Mouse (Mus musculus): ENCODE measurements around the gene Theg. TPM values are rescaled to one million over a fixed set of nuclear protein-coding genes. Genes with fewer than 3 reads are reported as not detected.

Gene Theg
- polyA plus RNA-seq, 1 experiment from 2014 or later = not detected

DNA sequence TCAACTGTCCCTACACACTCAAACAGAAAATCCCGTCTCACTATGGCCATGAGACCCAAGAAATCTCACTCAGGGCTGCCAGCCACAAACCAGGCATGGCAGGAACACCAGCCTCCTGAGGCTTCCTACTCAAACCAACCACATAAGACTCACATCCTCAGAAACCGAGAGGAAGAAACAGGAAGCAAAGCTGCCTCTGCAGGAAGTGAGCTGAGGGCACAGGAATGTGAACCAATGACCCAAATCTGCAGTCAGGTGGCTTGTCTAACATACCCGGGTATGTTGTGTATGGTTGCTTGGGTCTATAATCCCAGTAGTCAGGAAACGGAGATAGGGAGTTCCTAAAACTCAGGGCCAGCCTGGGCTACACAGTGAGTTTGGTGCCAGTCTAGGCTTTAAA lies 48.3 kb downstream of the Theg start:
- Histone ChIP-seq H3K36me3 (ENCODE audit: control insufficient read depth, insufficient read depth, low read length) (peaks cover 49% of the 10 kb centered on the region), H3K27me3 (ENCODE audit: control insufficient read depth, insufficient read depth, low read length) (no peaks in the 10 kb centered on the region), H3K27ac (ENCODE audit: low read depth, low read length) (no peak overlapping the region), H3K9me3 (ENCODE audit: control insufficient read depth, low read length) (no peaks in the 10 kb centered on the region), H3K4me3 (ENCODE audit: low read length) (no peak overlapping the region), H3K4me2 (replicated peaks; ENCODE audit: low read depth, low read length) (no peak overlapping the region), H3K9ac (ENCODE audit: low read depth, low read length) (no peak overlapping the region), H3K4me1 (ENCODE audit: control insufficient read depth, insufficient read depth, low read length) (peaks cover 1% of the 10 kb centered on the region; the same call in 1 of the 2 replicates)
- ATAC-seq (ENCODE audit: low FRiP score, low TSS enrichment) = no peak
- WGBS = 60% methylated on average over 4 of the region's 4 CpGs

DNA sequence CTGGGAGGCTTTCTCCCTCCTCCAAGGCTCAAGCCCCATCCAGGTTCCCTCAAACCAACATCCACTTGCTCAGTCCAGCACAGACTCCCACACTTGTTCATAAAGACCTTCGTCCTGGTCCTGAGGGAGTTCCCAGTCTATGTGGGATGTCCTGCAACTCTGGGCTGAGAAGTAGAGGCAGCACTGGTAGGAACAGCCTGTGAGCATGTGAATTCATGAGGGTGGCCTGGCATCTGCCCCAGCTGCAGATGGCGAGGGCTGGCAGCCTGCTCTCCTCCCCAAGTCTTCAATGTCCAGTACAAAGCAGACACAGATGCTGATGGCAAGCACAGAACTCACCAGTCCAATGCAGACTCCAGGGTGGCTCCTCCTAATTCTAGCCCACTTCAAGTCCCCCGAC lies 48.8 kb downstream of the Theg start:
- no peak overlapping the region for H3K9ac ChIP-seq (ENCODE audit: low read depth, low read length)
- no peaks in the 10 kb centered on the region for H3K27me3 ChIP-seq (ENCODE audit: control insufficient read depth, insufficient read depth, low read length)
- H3K9me3 ChIP-seq (ENCODE audit: control insufficient read depth, low read length) = no peaks in the 10 kb centered on the region
- WGBS = 83% methylated on average over 3 of the region's 3 CpGs
- peaks cover 4% of the 10 kb centered on the region; the same call in 1 of the 2 replicates for H3K4me1 ChIP-seq (ENCODE audit: control insufficient read depth, insufficient read depth, low read length)
- no peak overlapping the region for H3K4me2 ChIP-seq (replicated peaks; ENCODE audit: low read depth, low read length)
- H3K27ac ChIP-seq (ENCODE audit: low read depth, low read length) = no peak overlapping the region
- no peak overlapping the region for H3K4me3 ChIP-seq (ENCODE audit: low read length)
- peaks cover 44% of the 10 kb centered on the region for H3K36me3 ChIP-seq (ENCODE audit: control insufficient read depth, insufficient read depth, low read length)
- no peak for ATAC-seq (ENCODE audit: low FRiP score, low TSS enrichment)

DNA sequence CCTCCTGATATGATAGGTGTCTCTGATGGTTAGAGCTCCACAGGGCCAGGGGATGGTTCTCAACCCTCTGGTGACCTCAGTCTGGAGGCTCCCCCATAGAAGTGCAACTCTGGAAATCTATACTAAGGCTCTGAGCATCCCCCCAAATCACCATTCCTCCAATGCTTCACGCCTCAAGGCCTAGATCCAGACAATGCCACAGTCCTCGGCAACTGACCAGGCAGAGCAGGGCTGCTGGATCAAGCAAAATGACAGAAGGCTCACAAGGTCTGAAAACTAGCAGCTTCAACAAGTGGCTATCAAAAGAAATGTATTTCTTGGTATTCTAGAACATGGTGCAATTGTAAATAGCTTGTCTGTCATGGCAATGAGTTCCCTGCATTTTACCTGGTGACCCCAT lies 49.4 kb downstream of the Theg start:
- no peaks in the 10 kb centered on the region for H3K9me3 ChIP-seq (ENCODE audit: control insufficient read depth, low read length)
- H3K9ac ChIP-seq (ENCODE audit: low read depth, low read length) = no peak overlapping the region
- 87% methylated on average over 2 of the region's 2 CpGs for WGBS
- H3K4me1 ChIP-seq (ENCODE audit: control insufficient read depth, insufficient read depth, low read length) = peaks cover 4% of the 10 kb centered on the region; the same call in 1 of the 2 replicates
- ATAC-seq (ENCODE audit: low FRiP score, low TSS enrichment) = no peak
- H3K4me3 ChIP-seq (ENCODE audit: low read length) = no peak overlapping the region
- H3K27ac ChIP-seq (ENCODE audit: low read depth, low read length) = no peak overlapping the region
- no peaks in the 10 kb centered on the region for H3K27me3 ChIP-seq (ENCODE audit: control insufficient read depth, insufficient read depth, low read length)
- H3K4me2 ChIP-seq (replicated peaks; ENCODE audit: low read depth, low read length) = no peak overlapping the region
- H3K36me3 ChIP-seq (ENCODE audit: control insufficient read depth, insufficient read depth, low read length) = peaks cover 38% of the 10 kb centered on the region

DNA sequence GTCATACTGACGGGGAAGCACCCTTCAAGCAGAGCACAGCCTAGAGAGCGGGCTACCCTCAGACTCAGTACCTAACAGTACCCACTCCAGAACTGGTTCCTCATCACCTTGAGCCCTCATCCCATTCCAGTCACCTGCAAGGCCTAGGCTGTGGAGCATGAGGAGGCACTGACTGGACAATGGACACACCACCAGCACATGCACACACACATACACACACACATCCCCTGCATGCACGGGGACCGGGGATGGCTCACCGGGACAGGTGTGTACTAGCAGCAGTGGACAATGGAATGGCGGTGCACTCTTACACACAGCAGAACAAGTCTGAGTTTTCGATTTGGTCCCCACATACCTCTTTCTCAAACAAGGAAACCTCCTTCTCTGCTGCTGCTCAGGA lies 49.9 kb downstream of the Theg start:
- H3K36me3 ChIP-seq (ENCODE audit: control insufficient read depth, insufficient read depth, low read length) = peaks cover 33% of the 10 kb centered on the region
- H3K4me1 ChIP-seq (ENCODE audit: control insufficient read depth, insufficient read depth, low read length) = peaks cover 8% of the 10 kb centered on the region
- no peaks in the 10 kb centered on the region for H3K27me3 ChIP-seq (ENCODE audit: control insufficient read depth, insufficient read depth, low read length)
- ATAC-seq (ENCODE audit: low FRiP score, low TSS enrichment) = no peak
- 89% methylated on average over 7 of the region's 7 CpGs for WGBS
- no peak overlapping the region for H3K4me2 ChIP-seq (replicated peaks; ENCODE audit: low read depth, low read length)
- no peak overlapping the region for H3K4me3 ChIP-seq (ENCODE audit: low read length)
- no peaks in the 10 kb centered on the region for H3K9me3 ChIP-seq (ENCODE audit: control insufficient read depth, low read length)
- no peak overlapping the region for H3K27ac ChIP-seq (ENCODE audit: low read depth, low read length)
- no peak overlapping the region for H3K9ac ChIP-seq (ENCODE audit: low read depth, low read length)

DNA sequence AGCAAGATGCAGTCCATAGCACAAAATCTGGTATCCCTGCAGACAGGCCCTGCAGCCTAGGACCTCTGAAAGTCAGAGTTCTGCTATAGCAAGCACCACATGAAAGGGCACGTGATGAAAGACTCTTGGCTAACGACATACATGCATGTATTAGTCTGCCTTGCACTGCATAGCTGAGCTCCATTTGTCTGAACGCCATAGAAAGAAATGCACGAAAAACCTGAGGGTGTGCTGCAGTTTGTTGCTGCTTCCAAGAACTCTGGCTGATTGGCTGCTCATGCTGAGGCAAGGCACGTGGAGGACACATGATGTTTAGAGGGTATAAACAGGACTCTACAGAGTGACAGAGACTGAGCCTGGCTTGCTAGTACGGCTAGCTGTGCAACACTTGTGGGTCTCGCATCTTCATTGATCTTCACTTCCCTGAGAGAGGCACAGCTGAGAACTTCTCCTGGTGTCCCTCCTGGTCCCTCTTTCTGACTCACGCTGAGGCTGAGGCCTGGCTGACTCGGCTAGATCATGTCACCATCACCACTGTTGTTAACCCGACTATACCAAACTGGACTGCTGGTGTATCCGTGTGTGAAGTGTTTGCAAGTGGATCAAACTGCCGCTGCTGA lies 50.6 kb downstream of the Theg start:
- no peak overlapping the region for H3K9ac ChIP-seq (ENCODE audit: low read depth, low read length)
- H3K4me3 ChIP-seq (ENCODE audit: low read length) = no peak overlapping the region
- no peak overlapping the region for H3K4me2 ChIP-seq (replicated peaks; ENCODE audit: low read depth, low read length)
- 79% methylated on average over 12 of the region's 12 CpGs for WGBS
- H3K27me3 ChIP-seq (ENCODE audit: control insufficient read depth, insufficient read depth, low read length) = no peaks in the 10 kb centered on the region
- H3K9me3 ChIP-seq (ENCODE audit: control insufficient read depth, low read length) = no peaks in the 10 kb centered on the region
- peaks cover 26% of the 10 kb centered on the region for H3K36me3 ChIP-seq (ENCODE audit: control insufficient read depth, insufficient read depth, low read length)
- no peak for ATAC-seq (ENCODE audit: low FRiP score, low TSS enrichment)
- H3K4me1 ChIP-seq (ENCODE audit: control insufficient read depth, insufficient read depth, low read length) = peaks cover 8% of the 10 kb centered on the region
- H3K27ac ChIP-seq (ENCODE audit: low read depth, low read length) = no peak overlapping the region

DNA sequence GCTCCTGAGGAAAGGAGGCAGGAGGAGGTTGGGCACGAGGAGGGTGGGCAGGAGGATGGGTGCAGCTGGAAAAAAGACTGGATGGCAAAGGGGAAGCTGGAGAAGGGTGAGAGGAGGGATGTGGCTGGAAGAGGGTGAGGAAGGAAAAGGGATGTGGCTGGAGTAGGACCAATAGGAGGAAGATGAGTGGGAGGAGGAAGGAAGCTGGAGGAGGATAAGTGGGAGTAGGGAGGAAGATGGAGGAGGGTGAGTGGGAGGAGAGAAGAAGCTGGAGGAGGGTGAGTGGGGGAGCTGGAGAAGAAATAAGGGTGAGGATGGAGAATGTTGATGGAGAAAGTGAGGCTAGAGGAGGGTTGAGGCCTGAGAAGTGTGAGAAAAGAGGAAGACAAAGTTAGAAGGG lies 51.7 kb downstream of the Theg start:
- Histone ChIP-seq H3K36me3 (ENCODE audit: control insufficient read depth, insufficient read depth, low read length) (peaks cover 15% of the 10 kb centered on the region), H3K9ac (ENCODE audit: low read depth, low read length) (no peak overlapping the region), H3K4me2 (replicated peaks; ENCODE audit: low read depth, low read length) (no peak overlapping the region), H3K27ac (ENCODE audit: low read depth, low read length) (no peak overlapping the region), H3K4me1 (ENCODE audit: control insufficient read depth, insufficient read depth, low read length) (peaks cover 8% of the 10 kb centered on the region), H3K4me3 (ENCODE audit: low read length) (no peak overlapping the region), H3K9me3 (ENCODE audit: control insufficient read depth, low read length) (no peaks in the 10 kb centered on the region), H3K27me3 (ENCODE audit: control insufficient read depth, insufficient read depth, low read length) (no peaks in the 10 kb centered on the region)
- ATAC-seq (ENCODE audit: low FRiP score, low TSS enrichment) = no peak
- WGBS = 58% methylated on average over 1 of the region's 1 CpGs

DNA sequence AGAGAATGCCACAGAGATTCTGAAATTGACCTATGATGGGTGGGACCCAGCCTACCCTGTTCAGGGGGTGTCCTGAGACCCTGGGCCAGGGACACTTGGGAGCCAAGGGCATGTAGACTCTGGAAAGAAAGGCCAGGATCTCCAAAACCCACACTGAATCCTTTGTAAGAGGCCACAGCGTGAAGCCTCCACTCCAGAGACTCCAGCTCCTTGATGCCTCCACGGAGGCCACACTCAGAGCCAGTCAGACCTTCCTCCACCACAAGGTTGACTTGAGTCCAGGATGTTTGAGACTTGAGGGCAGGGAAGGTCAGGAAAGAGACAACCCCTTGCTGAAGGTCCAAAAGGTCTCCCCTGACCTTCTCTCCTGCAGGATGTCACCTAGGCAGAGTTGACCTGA lies 52.7 kb downstream of the Theg start:
- Histone ChIP-seq H3K4me1 (ENCODE audit: control insufficient read depth, insufficient read depth, low read length) (peaks cover 8% of the 10 kb centered on the region), H3K4me2 (replicated peaks; ENCODE audit: low read depth, low read length) (no peak overlapping the region), H3K9me3 (ENCODE audit: control insufficient read depth, low read length) (no peaks in the 10 kb centered on the region), H3K27ac (ENCODE audit: low read depth, low read length) (no peak overlapping the region), H3K36me3 (ENCODE audit: control insufficient read depth, insufficient read depth, low read length) (peaks cover 5% of the 10 kb centered on the region; the same call in 1 of the 2 replicates), H3K9ac (ENCODE audit: low read depth, low read length) (no peak overlapping the region), H3K27me3 (ENCODE audit: control insufficient read depth, insufficient read depth, low read length) (no peaks in the 10 kb centered on the region), H3K4me3 (ENCODE audit: low read length) (no peak overlapping the region)
- 83% methylated on average over 2 of the region's 2 CpGs for WGBS
- no peak for ATAC-seq (ENCODE audit: low FRiP score, low TSS enrichment)

DNA sequence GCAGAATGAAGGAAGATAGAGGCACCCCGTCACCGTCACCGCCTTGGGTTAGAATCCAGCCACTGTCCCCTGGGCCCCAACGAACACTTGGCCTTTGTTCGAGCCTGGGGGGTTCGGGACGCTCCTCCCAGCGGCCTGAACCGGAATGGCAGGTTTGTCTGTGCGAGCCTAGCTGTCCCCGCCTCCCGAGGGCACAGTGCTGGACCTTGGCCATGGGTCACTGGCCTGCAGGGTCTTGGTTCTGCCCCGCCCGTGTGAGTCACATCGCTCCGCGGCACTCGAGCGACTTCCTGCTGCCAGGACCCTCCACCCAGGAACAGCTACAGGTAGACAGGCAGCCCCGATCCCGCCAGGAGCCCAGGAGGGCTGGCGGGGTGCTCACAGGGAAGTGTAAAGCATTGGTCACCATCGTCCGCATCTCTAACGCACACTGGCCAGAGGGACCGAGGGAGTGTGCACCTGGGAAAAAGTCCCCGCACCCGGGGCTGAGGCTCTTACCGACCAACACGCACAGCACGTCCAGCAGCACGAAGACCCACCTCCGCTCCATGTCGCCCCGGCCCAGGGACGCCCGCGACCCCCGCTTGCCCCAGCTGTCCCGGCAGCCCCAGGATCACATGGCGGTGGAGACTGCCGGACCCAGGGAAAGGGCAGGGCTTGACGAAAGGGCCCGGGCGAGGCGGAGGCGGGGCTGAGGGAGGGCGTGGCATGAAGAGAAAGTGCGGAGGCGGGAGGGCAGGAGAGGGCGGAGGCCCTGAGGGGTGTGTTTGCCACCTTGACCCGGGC lies 53.8 kb downstream of the Theg start, which contains the start of gene Plpp2:
Gene Plpp2, minus strand, starts transcription at position 671 of the 786 bp plus-strand sequence.
- H3K9ac ChIP-seq (ENCODE audit: low read depth, low read length) = peak within 1 kb of the TSS; percentile 63
- peak within 1 kb of the TSS; percentile 68 for H3K4me3 ChIP-seq (ENCODE audit: low read length)
- H3K27ac ChIP-seq (ENCODE audit: low read depth, low read length) = peak within 1 kb of the TSS; percentile 57; the same call in 1 of the 2 replicates
- peak; percentile 82 for ATAC-seq (ENCODE audit: low FRiP score, low TSS enrichment)
- no peaks in the 10 kb centered on the region for H3K36me3 ChIP-seq (ENCODE audit: control insufficient read depth, insufficient read depth, low read length)
- H3K27me3 ChIP-seq (ENCODE audit: control insufficient read depth, insufficient read depth, low read length) = no peaks in the 10 kb centered on the region
- peaks cover 8% of the 10 kb centered on the region for H3K4me1 ChIP-seq (ENCODE audit: control insufficient read depth, insufficient read depth, low read length)
- peak within 1 kb of the TSS; percentile 93 for H3K4me2 ChIP-seq (replicated peaks; ENCODE audit: low read depth, low read length)
- H3K9me3 ChIP-seq (ENCODE audit: control insufficient read depth, low read length) = no peaks in the 10 kb centered on the region
- WGBS = 1% methylated on average over 51 of the region's 52 CpGs

DNA sequence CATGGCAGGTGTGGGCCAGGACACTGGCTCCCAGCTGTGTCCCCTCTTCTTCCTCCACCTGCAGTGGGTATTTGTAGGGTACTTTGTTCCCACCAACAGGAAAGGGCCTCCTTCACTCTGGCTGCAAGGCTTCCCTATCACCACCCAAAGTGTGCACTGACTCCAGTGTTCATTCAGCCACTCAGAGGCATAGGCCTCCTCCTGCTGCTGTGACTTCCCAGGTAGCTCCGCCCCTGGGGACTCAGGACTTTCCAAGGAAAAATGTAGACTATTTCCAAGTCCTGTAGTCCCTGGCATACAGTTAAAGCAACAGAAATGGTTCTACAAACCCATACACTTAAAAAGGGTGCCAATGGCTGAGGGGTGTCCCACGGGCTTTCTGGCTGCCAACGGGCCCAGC lies 54.5 kb downstream of the Theg start:
- Histone ChIP-seq H3K36me3 (ENCODE audit: control insufficient read depth, insufficient read depth, low read length) (no peaks in the 10 kb centered on the region), H3K4me1 (ENCODE audit: control insufficient read depth, insufficient read depth, low read length) (peaks cover 8% of the 10 kb centered on the region), H3K4me3 (ENCODE audit: low read length) (peak overlapping the region; percentile 68), H3K27me3 (ENCODE audit: control insufficient read depth, insufficient read depth, low read length) (no peaks in the 10 kb centered on the region), H3K9me3 (ENCODE audit: control insufficient read depth, low read length) (no peaks in the 10 kb centered on the region), H3K4me2 (replicated peaks; ENCODE audit: low read depth, low read length) (peak overlapping the region; percentile 93), H3K9ac (ENCODE audit: low read depth, low read length) (peak overlapping the region; percentile 63), H3K27ac (ENCODE audit: low read depth, low read length) (peak overlapping the region; percentile 57; the same call in 1 of the 2 replicates)
- 25% methylated on average over 3 of the region's 3 CpGs for WGBS
- ATAC-seq (ENCODE audit: low FRiP score, low TSS enrichment) = peak; percentile 14; the same call in 1 of the 2 replicates

All from kidney, embryonic 14.5 days (tissue).